Mouse (Mus musculus): Measurements from ENCODE around the gene Numb.

The Numb gene

GRCm38 (mm10) chr12:83781204-83781603 lies 140.5 kb downstream of the Numb start:
- DNase-seq: no peak

GRCm38 (mm10) chr12:83780181-83780580 lies 141.6 kb downstream of the Numb start:
- no peak for DNase-seq

DNA sequence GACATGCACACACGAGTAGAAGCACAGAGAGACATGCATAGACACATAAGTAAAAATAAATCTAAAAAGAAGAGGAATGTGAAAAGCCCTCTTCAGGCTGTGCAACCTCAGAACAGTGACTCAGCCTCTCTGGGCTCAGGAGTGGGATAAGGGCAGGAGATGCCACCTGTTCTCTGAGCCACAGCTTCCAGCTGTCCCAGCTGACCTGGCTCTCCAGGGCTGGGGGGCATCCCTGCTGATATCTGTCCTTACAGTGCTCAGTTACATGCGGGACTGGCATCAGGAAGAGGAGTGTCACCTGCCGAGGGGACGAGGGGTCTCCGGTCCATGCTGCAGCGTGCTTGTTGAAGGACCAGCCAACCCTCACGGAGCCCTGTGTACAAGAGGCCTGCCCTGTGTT lies 145.0 kb downstream of the Numb start:
- DNase-seq: no peak

DNA sequence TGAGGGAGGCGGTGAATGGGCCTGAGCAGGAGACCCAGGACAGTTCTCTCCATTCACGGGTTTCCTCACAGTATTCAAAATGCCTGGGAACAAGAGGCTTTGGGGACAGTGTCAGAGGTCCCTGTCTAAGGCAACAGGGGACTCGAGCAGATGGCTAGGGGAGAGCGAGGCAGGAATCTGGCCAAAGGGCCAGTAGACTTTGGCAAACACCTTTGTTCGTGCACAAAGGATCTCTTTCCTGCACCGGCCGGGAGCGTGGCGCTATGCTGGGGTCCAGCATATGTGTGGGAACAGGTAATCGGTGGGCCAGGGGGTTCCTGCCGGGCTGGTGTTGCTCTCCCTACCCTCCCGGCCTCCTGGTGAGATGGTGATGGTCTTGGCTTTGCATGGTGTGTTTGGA lies 146.1 kb downstream of the Numb start:
- no peak for DNase-seq

DNA sequence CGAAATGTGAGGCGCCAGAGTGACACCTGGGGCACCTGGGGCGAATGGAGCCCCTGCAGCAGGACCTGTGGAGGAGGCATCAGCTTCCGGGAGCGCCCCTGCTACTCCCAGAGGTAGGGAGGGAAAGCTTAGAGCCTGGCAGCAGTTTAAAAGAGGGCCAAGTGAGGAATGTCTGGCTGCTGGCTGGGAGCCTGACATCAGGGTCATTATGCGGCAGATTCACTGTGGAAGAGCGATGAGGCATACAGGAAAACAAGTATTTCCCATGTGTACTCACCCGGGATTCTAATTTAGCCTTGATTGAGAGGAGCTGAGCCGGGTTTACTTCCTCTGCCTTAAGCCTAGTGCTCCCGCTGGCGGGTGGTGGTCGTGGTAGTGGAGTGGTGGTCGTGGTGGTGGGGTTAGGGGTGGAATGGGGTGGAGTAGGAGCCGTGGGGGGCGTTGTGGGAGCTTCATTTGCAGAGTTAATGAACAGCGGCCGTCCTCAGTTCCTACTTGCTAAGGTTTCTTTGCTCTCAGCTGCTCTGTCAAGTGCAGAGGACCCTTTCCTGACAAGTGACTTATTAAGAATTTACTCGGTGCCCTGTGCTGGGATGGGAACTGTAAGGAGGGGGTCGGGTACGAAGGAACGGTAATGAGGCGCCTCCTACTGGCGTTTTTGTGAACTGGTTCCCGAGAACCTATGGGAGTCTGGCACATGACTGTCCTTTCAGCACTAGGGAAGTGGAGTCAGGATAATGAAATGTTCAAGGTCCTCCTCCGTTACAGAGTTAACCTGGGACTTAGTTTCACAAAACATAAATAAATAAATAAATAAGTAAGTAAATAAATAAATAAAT lies 151.1 kb downstream of the Numb start:
- DNase-seq: peak; percentile 29

DNA sequence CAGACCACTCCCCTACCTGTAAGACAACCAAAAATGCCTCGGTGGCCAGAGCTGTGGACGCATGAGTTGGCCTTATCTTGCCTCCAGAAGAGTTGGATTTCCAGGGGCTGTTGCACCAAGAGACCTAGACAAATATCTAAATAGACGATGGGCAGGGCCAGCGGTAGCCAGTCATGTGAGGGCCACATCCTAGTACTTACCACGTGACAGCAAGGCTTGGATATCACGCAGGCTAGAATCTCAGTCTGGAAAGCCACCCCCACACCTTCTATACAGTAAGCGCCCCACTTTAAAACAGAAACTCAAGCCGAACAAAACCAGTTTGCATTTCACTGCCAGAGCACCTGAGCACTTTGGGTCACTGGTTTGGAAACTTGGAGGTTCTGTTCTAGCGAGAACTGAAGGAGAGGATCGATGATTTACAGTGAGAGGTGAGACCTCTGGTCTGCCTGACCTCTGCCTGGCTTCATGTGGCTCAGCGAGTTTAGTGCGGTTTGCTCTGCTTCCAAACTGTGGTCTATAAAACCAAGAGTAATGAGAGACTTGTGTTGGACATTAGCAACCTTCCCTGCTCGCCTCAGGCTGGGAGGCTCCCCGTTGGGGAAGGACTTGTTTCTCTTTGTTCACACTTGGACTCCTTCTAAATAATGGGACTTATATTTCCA lies 153.4 kb downstream of the Numb start:
- no peak for DNase-seq

DNA sequence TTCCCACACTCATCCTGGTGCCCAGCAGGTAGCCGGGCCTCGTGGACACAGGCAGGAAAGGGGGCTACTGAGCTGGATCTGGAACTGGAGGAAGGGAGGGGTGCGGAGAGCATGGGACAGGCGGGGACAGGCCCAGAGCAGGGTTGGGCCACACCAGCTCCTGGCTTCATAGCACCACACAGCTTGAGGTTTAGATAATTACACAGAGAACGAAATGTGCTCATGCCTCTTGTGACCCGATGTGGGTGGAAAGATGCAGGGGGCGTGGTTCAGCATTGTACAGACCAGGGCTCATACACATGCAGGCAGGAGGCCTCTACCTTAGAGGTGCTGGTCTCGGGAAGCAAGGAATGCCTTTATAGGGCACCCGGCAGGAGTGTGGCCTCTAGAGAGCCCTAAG lies 153.9 kb downstream of the Numb start:
- DNase-seq: no peak

- DNase-seq: no peak
Observed at GRCm38 (mm10) chr12:83765965-83766603, 155.7 kb downstream of the Numb start.

DNA sequence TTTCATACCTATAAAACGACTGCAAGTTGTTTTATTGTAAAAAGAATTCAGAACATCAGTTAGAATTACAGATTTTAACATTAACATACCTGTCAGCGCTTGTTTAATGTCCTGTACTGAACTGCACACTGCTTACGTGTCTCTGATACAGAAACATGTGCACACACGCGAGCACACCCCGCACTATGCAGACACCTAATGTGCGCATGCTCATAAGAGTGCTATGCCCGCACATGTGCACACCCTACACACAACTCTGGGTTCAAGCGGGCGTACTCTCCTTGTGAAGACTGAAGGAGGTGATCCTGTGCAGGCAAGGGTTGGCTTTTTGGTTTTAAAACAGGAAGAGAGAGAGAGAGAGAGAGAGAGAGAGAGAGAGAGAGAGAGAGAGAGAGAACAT lies 157.2 kb downstream of the Numb start:
- DNase-seq: no peak

GRCm38 (mm10) chr12:83764044-83764365 lies 157.7 kb downstream of the Numb start:
- DNase-seq: no peak

GRCm38 (mm10) chr12:83763311-83764043 lies 158.3 kb downstream of the Numb start, which contains the start of gene Papln:
TSS of gene Papln (plus strand) at chr12:83763634.
- peak; percentile 18 for DNase-seq

- no peak for DNase-seq
Observed at GRCm38 (mm10) chr12:83762706-83763105, 159.0 kb downstream of the Numb start.

DNA sequence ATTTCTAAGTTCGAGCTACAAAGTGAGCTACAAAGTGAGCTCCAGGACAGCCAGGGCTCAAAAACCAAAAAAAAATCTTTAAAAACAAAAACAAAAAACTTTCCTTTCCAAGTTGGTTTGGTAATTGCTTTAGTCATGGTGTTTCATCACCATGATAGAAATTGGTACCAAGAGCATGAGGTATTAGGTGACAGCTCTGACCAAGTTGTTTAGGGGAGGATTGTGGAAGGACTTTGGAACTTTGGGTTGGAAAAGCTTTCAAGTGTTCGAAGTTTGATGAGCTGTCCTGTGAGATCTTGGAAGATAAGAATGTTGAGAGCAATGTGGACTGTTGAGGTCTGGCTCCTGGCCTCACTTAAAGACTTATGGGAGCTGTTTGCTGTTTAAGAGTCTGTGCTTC lies 161.5 kb downstream of the Numb start:
- no peak for DNase-seq

DNA sequence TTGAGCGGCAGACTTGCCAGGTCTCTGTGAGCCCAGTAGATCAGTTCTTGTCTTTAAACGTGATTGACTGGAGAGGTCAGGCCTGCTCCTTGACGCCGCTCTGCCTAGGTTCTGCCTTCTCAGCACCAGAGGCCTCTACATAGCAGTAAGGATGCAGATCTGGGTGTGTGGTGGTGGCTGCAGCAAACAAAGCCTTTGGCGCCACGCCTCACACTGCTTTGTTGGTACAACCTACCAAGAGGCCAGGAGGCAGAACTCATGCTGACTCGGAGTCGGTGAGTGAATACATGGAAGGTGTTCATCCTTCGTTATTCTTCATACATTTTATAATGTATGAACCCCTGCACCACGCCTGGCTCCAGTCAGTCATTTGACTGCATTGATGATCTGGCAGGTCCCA lies 163.0 kb downstream of the Numb start:
- no peak for DNase-seq

- no peak for DNase-seq
Observed at GRCm38 (mm10) chr12:83752495-83752894, 169.2 kb downstream of the Numb start.

DNA sequence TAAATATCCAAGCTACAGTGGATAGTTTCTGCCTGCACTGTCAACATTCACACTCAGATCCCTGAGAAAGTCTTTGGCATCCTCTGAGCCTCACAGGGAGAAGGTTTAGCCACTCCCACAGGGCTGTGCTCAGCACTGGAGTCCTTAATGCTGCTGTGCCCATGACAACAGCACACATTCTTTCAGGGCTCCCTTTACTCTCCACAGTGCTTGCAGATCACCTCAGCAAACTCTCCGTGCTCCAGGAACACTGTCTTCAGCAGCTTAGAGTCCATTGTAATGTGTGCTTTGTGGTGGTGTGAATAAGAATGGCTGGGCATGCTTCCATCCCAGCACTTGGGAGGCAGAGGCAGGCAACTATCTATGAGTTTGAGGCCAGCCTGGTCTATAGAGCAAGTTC lies 172.5 kb downstream of the Numb start:
- DNase-seq: no peak
